Mouse (Mus musculus): ENCODE results near the gene Rabgap1.

- TF ChIP-seq POLR2A (IDR thresholded peaks at IDR 0.05; ENCODE audit: insufficient read length, low read depth): no peak
- TF ChIP-seq TCF3 (IDR thresholded peaks at IDR 0.05; ENCODE audit: insufficient read length, low read depth): no peak
- TF ChIP-seq CEBPB (IDR thresholded peaks at IDR 0.05; ENCODE audit: insufficient read depth, poor library complexity, severe bottlenecking): no peak
- TF ChIP-seq SRF (IDR thresholded peaks at IDR 0.05; ENCODE audit: control insufficient read depth, insufficient read length, low read depth): no peak
- TF ChIP-seq USF1 (IDR thresholded peaks at IDR 0.05; ENCODE audit: low read depth): no peak
- TF ChIP-seq MYOG (IDR thresholded peaks at IDR 0.05; ENCODE audit: control insufficient read depth in 1 of 3, insufficient read depth in 1 of 3, insufficient read length in 2 of 3, low read depth in 2 of 3): no peak
- no peak for TF ChIP-seq MAX (IDR thresholded peaks at IDR 0.05; ENCODE audit: low read depth)
- TF ChIP-seq TCF12 (IDR thresholded peaks at IDR 0.05; ENCODE audit: insufficient read depth, poor library complexity, severe bottlenecking): no peak
- TF ChIP-seq POLR2AphosphoS2 (IDR thresholded peaks at IDR 0.05; ENCODE audit: insufficient read length, low read depth): no peak
- TF ChIP-seq E2F4 (IDR thresholded peaks at IDR 0.05; ENCODE audit: insufficient read depth): no peak
- TF ChIP-seq MYOD1 (IDR thresholded peaks at IDR 0.05; ENCODE audit: control insufficient read depth in 1 of 3, insufficient read length in 2 of 3, low read depth in 2 of 3): no peak
- TF ChIP-seq REST (IDR thresholded peaks at IDR 0.05; ENCODE audit: insufficient read depth, insufficient read length): no peak
Measured at GRCm38 (mm10) chr2:37480039-37480438, 37.0 kb downstream of the Rabgap1 start.

All from myocyte (in vitro differentiated cells).